Mouse (Mus musculus) small intestine, adult 2 months (tissue): Measurements from ENCODE around the gene Lmod3. TPM values are rescaled to one million over a fixed set of nuclear protein-coding genes. Genes with fewer than 3 reads are reported as not detected.

Experiments
- H3K27ac ChIP-seq: fragments of 200-500 bp; 2 replicates; pipeline ENCODE4 v1.5.1; 2012; ENCODE audit warnings: low read depth, low read length, control low read depth, inconsistent platforms; ENCODE audit not compliant: insufficient read depth
- H3K27me3 ChIP-seq: fragments of 200-500 bp; 2 replicates; pipeline ENCODE4 v1.6.1; 2012; ENCODE audit warnings: mild to moderate bottlenecking, moderate library complexity, low read length, inconsistent platforms; ENCODE audit not compliant: control insufficient read depth, insufficient read depth
- H3K36me3 ChIP-seq: fragments of 200-500 bp; 2 replicates; pipeline ENCODE4 v1.6.1; 2012; ENCODE audit warnings: mild to moderate bottlenecking, low read length, control low read depth, inconsistent platforms; ENCODE audit not compliant: control insufficient read depth, insufficient read depth
- H3K4me1 ChIP-seq: fragments of 200-500 bp; 2 replicates; pipeline ENCODE4 v1.6.1; 2012; ENCODE audit warnings: low read length, inconsistent platforms, mixed read lengths; ENCODE audit not compliant: control insufficient read depth, insufficient read depth, insufficient read length
- H3K4me3 ChIP-seq: fragments of 200-500 bp; 2 replicates; pipeline ENCODE4 v1.5.1; 2012; ENCODE audit warnings: low read depth, mild to moderate bottlenecking, control low read depth, inconsistent platforms, low read length, moderate library complexity
- CTCF ChIP-seq: fragments of 200-500 bp; IDR thresholded peaks from 2 replicates; pipeline ENCODE4 v1.5.1; 2012; ENCODE audit warnings: low read depth, mild to moderate bottlenecking, control low read depth, inconsistent platforms, low read length, moderate library complexity, mixed read lengths; ENCODE audit not compliant: insufficient replicate concordance, insufficient read length; ENCODE audit errors: extremely low read depth
- POLR2A ChIP-seq: fragments of 200-500 bp; IDR thresholded peaks from 2 replicates; pipeline ENCODE4 v1.6.1; 2012; ENCODE audit warnings: low read depth, mild to moderate bottlenecking, control low read depth, inconsistent platforms, low read length, moderate library complexity
- WGBS: fragments of 180-500 bp; shearing (Covaris S2); methylation state at CpG from one replicate; pipeline ENCODE4 v1.1.7; 2018; 5-methylcytosine and 5-hydroxymethylcytosine counted together
- polyA plus RNA-seq: library from polyadenylated mRNA; depleted of rRNA; stranded (reverse); fragments of >200 nt; gene quantifications from 2 replicates; pipeline ENCODE4 v1.2.3, GENCODE M21; 2012

Lmod3 gene
- polyA plus RNA-seq, 1 experiment, result not detected

DNA sequence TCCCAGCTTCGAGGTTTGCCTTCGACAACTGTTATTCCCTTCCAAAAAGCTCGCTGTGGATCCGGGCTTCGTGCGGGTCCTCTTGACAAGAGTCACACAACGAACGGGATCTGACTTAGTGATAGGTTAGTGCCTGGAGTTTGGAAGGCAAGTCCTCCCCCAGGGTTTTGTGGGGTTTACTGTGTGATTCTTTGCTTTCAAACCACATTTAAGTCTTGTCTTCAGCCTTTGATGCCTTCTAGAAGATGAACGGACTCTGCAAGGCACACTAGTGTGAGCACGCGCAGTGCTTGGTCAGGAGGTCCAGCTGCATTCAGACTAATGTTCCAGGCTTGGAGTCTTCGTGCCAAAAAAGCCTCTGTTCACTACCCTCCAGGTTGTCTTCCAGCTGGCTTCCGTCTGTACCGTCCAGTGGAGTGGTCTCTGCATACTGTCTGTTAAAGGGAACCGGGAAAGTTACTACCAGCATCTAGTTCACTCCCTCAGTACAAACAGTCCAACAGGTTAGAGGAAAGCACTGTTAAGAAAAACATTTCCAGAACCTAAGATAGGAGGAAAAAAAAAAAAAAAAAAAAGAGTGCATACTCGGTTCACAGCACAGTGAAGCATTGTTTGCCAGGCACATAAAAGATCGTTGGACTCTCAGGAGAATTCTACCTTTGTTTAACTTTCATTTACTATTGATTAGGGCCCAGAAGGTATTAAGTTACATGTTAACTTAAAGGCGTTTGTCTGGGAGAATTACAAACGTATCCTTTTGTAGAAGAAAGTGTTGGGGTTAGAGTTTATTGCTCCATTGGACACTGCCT, 35.7 kb upstream of the Lmod3 start:
- peaks cover 7% of the 10 kb centered on the region; the same call in 1 of the 2 replicates for H3K4me1 ChIP-seq
- H3K4me3 ChIP-seq, result no peak overlapping the region
- peaks cover 30% of the 10 kb centered on the region for H3K36me3 ChIP-seq
- WGBS, result 39% methylated on average over 19 of the region's 19 CpGs
- TF ChIP-seq POLR2A (no peak), CTCF (no peak)
- peak overlapping the region; percentile 72 for H3K27ac ChIP-seq
- H3K27me3 ChIP-seq, result no peaks in the 10 kb centered on the region

DNA sequence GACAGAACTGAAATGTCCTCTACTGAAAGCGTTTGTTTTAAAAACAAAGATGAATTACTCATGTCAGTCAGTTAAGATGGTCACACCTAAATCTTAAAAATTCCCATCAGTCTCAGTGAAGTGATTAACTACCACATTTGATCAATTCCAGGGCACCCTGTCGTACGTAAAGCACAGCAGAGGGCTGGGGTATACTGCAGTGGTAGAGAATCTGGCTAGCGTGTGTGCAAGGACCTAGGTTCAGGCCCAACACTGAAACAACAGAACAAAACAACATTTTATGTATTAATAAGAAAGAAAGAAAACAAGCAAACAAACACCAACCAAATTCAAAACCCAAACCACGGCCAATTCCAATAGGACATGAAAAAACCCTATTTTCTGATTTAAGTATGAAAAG, 33.8 kb upstream of the Lmod3 start:
- H3K27me3 ChIP-seq, result no peaks in the 10 kb centered on the region
- H3K36me3 ChIP-seq, result peaks cover 17% of the 10 kb centered on the region
- H3K27ac ChIP-seq, result no peak overlapping the region
- H3K4me3 ChIP-seq, result no peak overlapping the region
- peaks cover 3% of the 10 kb centered on the region; the same call in 1 of the 2 replicates for H3K4me1 ChIP-seq
- TF ChIP-seq POLR2A (no peak), CTCF (no peak)
- 97% methylated on average over 5 of the region's 5 CpGs for WGBS

DNA sequence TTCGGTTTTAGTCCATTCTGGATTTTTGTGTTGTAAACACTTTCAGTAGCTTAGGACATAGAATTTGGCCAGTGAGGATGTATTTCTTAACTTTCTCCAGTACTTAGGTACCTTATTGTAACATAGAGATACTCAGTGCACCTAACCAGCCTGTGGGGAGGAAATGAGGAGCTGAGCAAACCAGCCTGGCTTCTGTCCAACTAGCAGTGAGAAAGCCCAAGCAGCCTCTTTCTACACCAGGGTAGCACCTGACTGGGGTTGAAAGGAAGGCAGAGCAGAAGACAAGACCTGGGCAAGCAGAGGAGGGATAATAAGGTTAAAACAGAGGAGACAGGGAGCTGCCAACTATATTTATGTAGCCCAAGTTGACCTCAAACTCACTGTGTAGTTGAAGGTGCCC, 31.1 kb upstream of the Lmod3 start:
- TF ChIP-seq POLR2A (no peak), CTCF (no peak)
- H3K4me3 ChIP-seq, result no peak overlapping the region
- H3K36me3 ChIP-seq, result peaks cover 13% of the 10 kb centered on the region
- H3K27me3 ChIP-seq, result no peaks in the 10 kb centered on the region
- no peak overlapping the region for H3K27ac ChIP-seq
- 94% methylated on average over 1 of the region's 1 CpGs for WGBS
- H3K4me1 ChIP-seq, result peaks cover 3% of the 10 kb centered on the region; the same call in 1 of the 2 replicates

DNA sequence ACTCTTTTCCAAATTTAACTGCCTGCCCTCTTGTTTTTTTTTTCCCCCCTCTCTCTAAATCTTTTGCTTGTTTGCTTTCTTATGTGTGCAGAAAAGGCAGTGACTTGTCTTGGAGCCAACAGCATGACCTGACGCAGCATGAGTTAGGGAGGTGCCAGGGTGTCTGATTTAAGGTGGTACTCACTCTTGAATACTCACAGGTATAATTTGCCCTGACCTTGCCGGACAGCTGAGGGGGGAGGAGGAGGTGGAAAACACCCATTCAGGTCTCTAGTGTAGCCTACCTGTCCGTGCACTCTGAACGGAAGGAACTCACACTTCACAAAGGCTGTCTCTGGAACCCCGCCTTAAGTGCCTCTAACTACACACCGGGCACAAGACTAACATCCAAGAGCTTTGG, 26.3 kb upstream of the Lmod3 start:
- no peak overlapping the region for H3K27ac ChIP-seq
- 26% methylated on average over 6 of the region's 6 CpGs for WGBS

DNA sequence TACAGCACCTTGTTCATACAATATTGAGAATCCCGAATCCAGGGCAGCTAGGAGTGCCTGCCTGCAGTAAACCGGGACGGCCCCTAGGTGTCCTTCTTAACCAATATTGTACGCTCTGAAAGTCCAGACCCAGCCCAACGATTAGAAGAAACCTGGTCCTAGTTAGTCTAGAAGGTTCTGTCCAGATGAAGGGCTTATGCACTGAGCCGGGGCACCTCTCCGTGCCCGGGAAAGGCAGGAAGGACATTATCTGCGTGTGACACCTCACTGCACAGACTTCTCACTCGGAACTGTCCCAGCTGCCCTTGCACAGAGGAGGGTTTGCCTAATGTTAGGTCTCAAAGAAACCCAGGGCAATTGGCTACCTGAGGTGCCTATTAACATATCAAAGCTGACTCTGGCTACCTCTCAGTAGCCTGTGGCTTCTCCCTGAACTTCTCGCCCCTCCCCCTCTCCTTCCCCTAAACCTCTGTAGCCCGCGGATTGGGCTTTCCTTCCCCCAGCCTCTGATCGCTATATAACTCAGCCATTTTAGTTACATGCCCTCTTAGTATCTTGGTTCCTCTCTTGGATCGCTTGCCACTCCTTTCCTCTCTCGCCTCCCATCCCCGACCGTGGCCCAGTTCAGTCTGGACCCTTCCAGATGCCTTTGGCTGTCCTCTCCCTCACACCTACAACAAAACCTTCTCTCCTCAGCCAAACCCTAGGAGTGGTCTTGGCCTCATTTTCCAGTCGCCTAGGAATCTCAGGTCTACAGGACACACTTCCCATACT, 25.6 kb upstream of the Lmod3 start:
- Histone ChIP-seq H3K27ac (peak overlapping the region; percentile 27), H3K4me1 (peaks cover 9% of the 10 kb centered on the region; the same call in 1 of the 2 replicates), H3K36me3 (no peaks in the 10 kb centered on the region), H3K4me3 (peak overlapping the region; percentile 63), H3K27me3 (no peaks in the 10 kb centered on the region)
- TF ChIP-seq POLR2A (peak; percentile 28; the same call in 1 of the 2 replicates), CTCF (peak; percentile 85; the same call in 1 of the 2 replicates)
- 5% methylated on average over 19 of the region's 19 CpGs for WGBS

More for the DNA sequence above, 26.3 kb upstream of the Lmod3 start:
- Histone ChIP-seq H3K4me1 (peaks cover 9% of the 10 kb centered on the region; the same call in 1 of the 2 replicates), H3K36me3 (no peaks in the 10 kb centered on the region), H3K4me3 (no peak overlapping the region), H3K27me3 (no peaks in the 10 kb centered on the region)
- TF ChIP-seq POLR2A (no peak), CTCF (no peak)

DNA sequence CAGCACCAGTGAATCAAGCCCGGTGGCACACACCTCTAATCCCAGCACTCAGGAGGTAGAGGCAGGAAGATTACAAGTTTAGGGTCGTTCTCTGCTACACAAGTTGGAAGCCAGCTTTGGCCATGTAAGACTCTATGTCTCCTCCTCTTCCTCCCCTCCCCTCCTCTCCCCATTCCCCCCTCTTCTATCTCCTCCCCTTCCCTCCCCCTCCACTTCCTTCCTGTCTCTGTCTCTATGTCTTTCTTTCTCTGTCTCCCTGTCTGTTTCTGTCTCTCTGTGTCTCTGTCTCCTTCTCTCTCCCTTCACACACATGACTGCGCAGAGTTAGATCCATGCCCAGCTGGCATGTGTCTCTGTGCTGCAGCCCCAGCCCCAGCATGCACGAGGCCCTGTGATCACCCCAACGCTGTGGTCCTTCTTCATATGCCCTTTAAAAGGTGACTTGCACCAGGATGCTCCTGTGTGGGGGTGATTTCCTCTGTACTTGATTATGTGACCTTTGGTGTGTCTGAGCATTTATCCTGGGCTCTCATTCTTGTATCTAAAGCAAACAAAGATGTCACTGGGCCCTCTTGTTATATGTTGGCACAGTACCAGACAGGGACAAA, 24.4 kb upstream of the Lmod3 start:
- TF ChIP-seq POLR2A, result no peak
- no peak for TF ChIP-seq CTCF
- no peak overlapping the region for H3K27ac ChIP-seq
- no peaks in the 10 kb centered on the region for H3K27me3 ChIP-seq
- 28% methylated on average over 5 of the region's 5 CpGs for WGBS
- H3K4me3 ChIP-seq, result no peak overlapping the region
- H3K36me3 ChIP-seq, result no peaks in the 10 kb centered on the region
- peaks cover 9% of the 10 kb centered on the region; the same call in 1 of the 2 replicates for H3K4me1 ChIP-seq
